Mouse (Mus musculus): Measurements from ENCODE around the gene Trmt2a. TPM values are rescaled to one million over a fixed set of nuclear protein-coding genes. Genes with fewer than 3 reads are reported as not detected.

Trmt2a gene
- polyA plus RNA-seq, 1 experiment from 2014 or later: 78.4 TPM

- Histone ChIP-seq H3K4me2 (ENCODE audit: low read depth, low read length) (peak overlapping the region; percentile 86), H3K9me3 (ENCODE audit: control insufficient read depth, low read length) (no peaks in the 10 kb centered on the region), H3K9ac (replicated peaks; ENCODE audit: low read depth, low read length) (peak overlapping the region; percentile 94), H3K4me3 (ENCODE audit: low read depth, low read length) (peak overlapping the region; percentile 84), H3K27ac (ENCODE audit: low read depth, low read length) (peak overlapping the region; percentile 91), H3K27me3 (ENCODE audit: control insufficient read depth, insufficient read depth, low read length) (no peaks in the 10 kb centered on the region), H3K4me1 (ENCODE audit: control insufficient read depth, insufficient read depth, low read length) (peaks cover 19% of the 10 kb centered on the region), H3K36me3 (ENCODE audit: control insufficient read depth, insufficient read depth, low read length) (peaks cover 23% of the 10 kb centered on the region)
- ATAC-seq (ENCODE audit: low read depth): peak; percentile 87
- WGBS: 5% methylated on average over 19 of the region's 19 CpGs
Measured at GRCm38 (mm10) chr16:18235389-18236065, 13.0 kb upstream of the Trmt2a start.

DNA sequence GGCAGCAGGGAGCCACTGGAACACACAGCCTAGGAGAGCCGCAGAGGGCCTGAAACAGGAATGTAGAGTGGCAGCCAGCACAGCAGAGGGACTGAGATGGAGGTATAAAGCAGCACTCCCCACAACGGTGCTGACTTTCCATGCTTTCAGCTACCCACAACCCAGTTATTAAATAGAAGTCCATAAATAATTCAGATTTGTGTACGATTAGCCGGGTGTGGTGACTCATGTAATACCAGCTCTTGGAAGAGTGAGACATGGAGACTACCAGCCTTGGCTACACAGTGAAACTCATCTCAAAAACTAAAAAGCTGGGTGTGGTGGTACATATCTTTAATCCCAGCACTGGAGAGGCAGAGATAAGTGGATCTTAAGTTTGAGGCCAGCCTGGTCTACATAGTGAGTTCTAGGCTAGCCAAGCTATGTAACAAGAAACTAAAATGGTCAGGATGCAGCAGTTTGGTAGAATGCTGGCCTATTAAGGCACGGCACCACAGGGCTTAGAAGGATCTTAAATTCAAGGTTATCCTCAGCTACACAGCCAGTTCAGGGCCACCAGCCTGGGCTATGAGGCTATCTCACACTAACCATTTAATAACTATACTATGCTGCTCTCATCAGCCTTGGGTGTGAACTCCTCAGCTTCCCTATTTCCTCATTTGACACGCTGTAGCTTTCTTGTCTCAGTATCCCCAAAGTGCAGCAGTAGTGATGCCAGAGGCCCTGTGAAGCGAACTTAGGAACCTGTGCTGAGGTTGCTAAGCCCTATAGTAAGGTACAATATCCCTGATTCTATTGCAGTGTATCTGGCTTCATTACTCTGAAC is 11.6 kb upstream of the Trmt2a start:
- no peak for ATAC-seq (ENCODE audit: low read depth)
- no peaks in the 10 kb centered on the region for H3K9me3 ChIP-seq (ENCODE audit: control insufficient read depth, low read length)
- H3K27ac ChIP-seq (ENCODE audit: low read depth, low read length): no peak overlapping the region
- no peak overlapping the region for H3K4me2 ChIP-seq (ENCODE audit: low read depth, low read length)
- H3K9ac ChIP-seq (replicated peaks; ENCODE audit: low read depth, low read length): no peak overlapping the region
- peaks cover 30% of the 10 kb centered on the region for H3K36me3 ChIP-seq (ENCODE audit: control insufficient read depth, insufficient read depth, low read length)
- no peaks in the 10 kb centered on the region for H3K27me3 ChIP-seq (ENCODE audit: control insufficient read depth, insufficient read depth, low read length)
- no peak overlapping the region for H3K4me3 ChIP-seq (ENCODE audit: low read depth, low read length)
- peaks cover 19% of the 10 kb centered on the region for H3K4me1 ChIP-seq (ENCODE audit: control insufficient read depth, insufficient read depth, low read length)
- 70% methylated on average over 7 of the region's 7 CpGs for WGBS

GRCm38 (mm10) chr16:18241581-18241980 is 6.9 kb upstream of the Trmt2a start:
- Histone ChIP-seq H3K27me3 (ENCODE audit: control insufficient read depth, insufficient read depth, low read length) (no peaks in the 10 kb centered on the region), H3K9ac (replicated peaks; ENCODE audit: low read depth, low read length) (no peak overlapping the region), H3K36me3 (ENCODE audit: control insufficient read depth, insufficient read depth, low read length) (peaks cover 59% of the 10 kb centered on the region), H3K4me3 (ENCODE audit: low read depth, low read length) (no peak overlapping the region), H3K27ac (ENCODE audit: low read depth, low read length) (no peak overlapping the region), H3K9me3 (ENCODE audit: control insufficient read depth, low read length) (no peaks in the 10 kb centered on the region), H3K4me1 (ENCODE audit: control insufficient read depth, insufficient read depth, low read length) (peaks cover 2% of the 10 kb centered on the region), H3K4me2 (ENCODE audit: low read depth, low read length) (no peak overlapping the region)
- no peak for ATAC-seq (ENCODE audit: low read depth)
- WGBS: 93% methylated on average over 10 of the region's 10 CpGs

DNA sequence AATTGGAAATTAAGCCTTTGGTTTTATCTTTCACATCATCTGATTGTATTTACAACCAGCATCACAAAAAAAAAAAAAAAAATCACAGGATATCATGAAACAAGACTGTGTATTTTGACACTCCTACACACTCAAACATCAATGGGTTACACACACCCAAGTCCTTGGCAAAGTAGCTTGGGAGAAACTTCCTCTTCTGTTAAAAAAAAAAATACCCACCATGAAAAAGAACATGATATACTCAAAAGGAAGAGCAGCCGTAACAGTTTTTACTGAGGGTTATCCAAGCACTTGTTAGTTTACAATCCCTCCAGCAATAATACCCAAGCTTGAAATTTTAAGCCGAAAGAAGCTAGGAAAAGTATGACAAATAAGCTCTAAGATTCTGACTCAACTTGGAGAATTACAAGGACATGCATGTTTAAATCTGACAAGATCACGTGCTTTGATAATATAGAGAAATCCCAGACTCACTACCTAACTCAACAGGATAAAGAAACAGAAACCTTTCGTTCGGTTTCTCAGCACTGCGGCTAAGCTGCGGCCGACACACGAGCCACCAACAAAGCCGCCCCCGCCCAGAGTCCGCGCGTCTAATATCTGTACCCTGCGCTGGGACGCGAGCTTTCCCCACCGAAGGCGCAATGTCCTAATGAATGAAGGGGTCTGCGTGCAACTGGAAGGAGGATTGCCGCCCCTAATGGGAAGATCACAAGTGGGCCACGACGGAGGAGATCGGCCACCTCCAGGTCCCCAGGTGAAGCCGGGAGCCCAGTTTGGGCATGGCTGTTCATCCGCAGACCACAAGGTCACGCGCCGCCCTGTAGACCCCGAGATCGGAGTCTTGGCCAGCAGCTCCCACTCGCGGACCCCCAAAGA is 719 bp upstream of the Trmt2a start:
- Histone ChIP-seq H3K9ac (replicated peaks; ENCODE audit: low read depth, low read length) (peak overlapping the region; percentile 89), H3K27me3 (ENCODE audit: control insufficient read depth, insufficient read depth, low read length) (no peaks in the 10 kb centered on the region), H3K4me1 (ENCODE audit: control insufficient read depth, insufficient read depth, low read length) (peaks cover 29% of the 10 kb centered on the region), H3K36me3 (ENCODE audit: control insufficient read depth, insufficient read depth, low read length) (peaks cover 30% of the 10 kb centered on the region), H3K4me3 (ENCODE audit: low read depth, low read length) (peak overlapping the region; percentile 89), H3K4me2 (ENCODE audit: low read depth, low read length) (peak overlapping the region; percentile 69), H3K27ac (ENCODE audit: low read depth, low read length) (peak overlapping the region; percentile 93), H3K9me3 (ENCODE audit: control insufficient read depth, low read length) (no peaks in the 10 kb centered on the region)
- WGBS: under 1% methylated on average over 32 of the region's 33 CpGs
- ATAC-seq (ENCODE audit: low read depth): no peak; the same call in 1 of the 2 replicates

DNA sequence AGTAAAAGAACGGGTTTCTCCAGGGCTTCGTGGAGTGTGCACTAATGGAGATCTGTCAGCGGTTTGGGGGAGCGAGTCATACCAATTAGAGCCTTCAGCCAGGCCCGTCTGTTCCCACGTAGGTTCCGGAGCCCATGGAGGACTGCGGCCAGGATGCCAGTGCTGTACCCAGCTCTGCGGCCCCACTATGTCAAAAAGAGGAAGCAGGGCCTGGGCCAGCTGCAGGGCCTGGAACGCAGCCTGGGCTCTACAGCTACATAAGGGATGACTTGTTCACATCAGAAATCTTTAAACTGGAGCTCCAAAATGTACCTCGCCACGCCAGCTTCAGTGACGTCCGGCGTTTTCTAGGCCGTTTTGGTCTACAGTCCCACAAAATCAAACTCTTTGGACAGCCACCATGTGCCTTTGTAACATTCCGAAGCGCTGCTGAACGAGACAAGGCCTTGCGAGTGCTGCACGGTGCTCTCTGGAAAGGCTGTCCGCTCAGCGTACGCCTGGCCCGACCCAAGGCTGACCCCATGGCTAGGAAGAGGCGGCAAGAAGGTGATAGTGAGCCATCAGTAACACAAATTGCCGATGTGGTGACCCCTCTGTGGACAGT is 987 bp downstream of the Trmt2a start:
- 9% methylated on average over 27 of the region's 27 CpGs for WGBS
- peak; percentile 33 for ATAC-seq (ENCODE audit: low read depth)
- peak overlapping the region; percentile 95 for H3K4me2 ChIP-seq (ENCODE audit: low read depth, low read length)
- H3K4me1 ChIP-seq (ENCODE audit: control insufficient read depth, insufficient read depth, low read length): peaks cover 29% of the 10 kb centered on the region
- H3K9me3 ChIP-seq (ENCODE audit: control insufficient read depth, low read length): no peaks in the 10 kb centered on the region
- H3K36me3 ChIP-seq (ENCODE audit: control insufficient read depth, insufficient read depth, low read length): peaks cover 36% of the 10 kb centered on the region
- H3K9ac ChIP-seq (replicated peaks; ENCODE audit: low read depth, low read length): peak overlapping the region; percentile 89
- H3K27ac ChIP-seq (ENCODE audit: low read depth, low read length): peak overlapping the region; percentile 93
- H3K27me3 ChIP-seq (ENCODE audit: control insufficient read depth, insufficient read depth, low read length): no peaks in the 10 kb centered on the region
- H3K4me3 ChIP-seq (ENCODE audit: low read depth, low read length): peak overlapping the region; percentile 89

DNA sequence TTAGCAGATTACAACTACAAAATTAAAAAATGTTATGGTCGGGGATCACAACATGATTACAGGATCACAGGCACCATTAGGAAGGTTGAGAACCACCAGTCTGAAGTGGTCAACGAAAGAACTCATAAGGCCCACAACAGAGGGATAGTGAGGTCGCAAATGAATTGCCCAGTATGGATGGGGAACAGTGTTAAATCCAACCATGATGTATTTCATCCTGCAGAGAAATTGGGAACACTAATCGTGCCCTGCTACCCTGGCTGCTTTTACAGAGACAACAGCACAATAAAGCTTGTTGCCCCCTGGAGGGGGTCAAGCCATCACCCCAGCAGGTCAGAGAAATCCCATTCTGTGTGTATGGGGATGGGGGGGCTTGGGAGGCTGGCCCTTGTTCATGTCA is 1.8 kb downstream of the Trmt2a start:
- WGBS: 55% methylated on average over 4 of the region's 4 CpGs
- no peak overlapping the region for H3K27ac ChIP-seq (ENCODE audit: low read depth, low read length)
- H3K4me1 ChIP-seq (ENCODE audit: control insufficient read depth, insufficient read depth, low read length): peaks cover 29% of the 10 kb centered on the region
- H3K4me2 ChIP-seq (ENCODE audit: low read depth, low read length): peak overlapping the region; percentile 95
- H3K4me3 ChIP-seq (ENCODE audit: low read depth, low read length): peak overlapping the region; percentile 89; the same call in 1 of the 2 replicates
- peaks cover 33% of the 10 kb centered on the region for H3K36me3 ChIP-seq (ENCODE audit: control insufficient read depth, insufficient read depth, low read length)
- 0 out of 2 replicates have a peak overlapping the region, but pooled peaks have one; percentile 89 for H3K9ac ChIP-seq (replicated peaks; ENCODE audit: low read depth, low read length)
- H3K9me3 ChIP-seq (ENCODE audit: control insufficient read depth, low read length): no peaks in the 10 kb centered on the region
- ATAC-seq (ENCODE audit: low read depth): no peak
- H3K27me3 ChIP-seq (ENCODE audit: control insufficient read depth, insufficient read depth, low read length): no peaks in the 10 kb centered on the region

DNA sequence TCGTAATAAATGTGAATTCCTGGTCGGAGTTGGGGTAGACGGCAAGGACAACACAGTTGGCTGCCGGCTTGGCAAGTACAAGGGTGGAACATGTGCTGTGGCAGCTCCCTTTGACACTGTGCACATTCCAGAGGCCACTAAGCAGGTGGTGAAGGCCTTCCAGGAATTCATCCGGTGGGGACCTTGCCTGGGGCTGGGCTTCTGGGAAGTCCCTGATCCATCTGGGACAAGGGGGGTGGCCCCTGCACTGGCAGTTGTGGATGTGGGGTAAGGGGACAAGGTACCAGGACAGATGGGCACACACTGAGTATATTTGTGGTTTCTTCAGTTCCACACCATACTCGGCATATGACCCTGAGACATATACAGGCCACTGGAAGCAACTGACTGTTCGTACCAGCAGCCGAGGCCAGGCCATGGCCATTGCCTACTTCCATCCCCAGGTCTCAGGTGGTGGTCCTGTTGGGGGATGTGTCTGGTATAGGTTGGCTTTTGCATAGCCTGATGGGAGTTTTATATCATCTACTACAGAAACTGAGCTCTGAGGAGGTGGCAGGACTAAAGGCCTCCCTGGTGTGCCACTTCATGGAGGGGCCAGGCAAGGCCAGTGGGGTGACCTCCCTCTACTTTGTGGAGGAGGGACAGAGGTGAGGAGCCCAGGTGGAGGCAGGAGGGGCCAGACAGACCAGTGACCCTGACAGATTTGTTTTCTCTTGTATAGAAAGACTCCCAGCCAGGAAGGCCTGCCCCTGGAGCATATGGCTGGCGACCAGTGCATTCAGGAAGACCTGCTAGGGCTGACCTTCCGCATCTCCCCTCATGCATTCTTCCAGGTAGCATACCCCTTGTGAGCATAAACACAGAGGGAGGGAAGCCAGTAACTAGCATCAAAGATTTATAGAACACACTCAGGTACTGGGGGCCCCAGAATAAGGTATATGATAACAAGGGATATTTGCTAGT is 2.6 kb downstream of the Trmt2a start:
- Histone ChIP-seq H3K4me1 (ENCODE audit: control insufficient read depth, insufficient read depth, low read length) (peaks cover 29% of the 10 kb centered on the region), H3K9me3 (ENCODE audit: control insufficient read depth, low read length) (no peaks in the 10 kb centered on the region), H3K4me2 (ENCODE audit: low read depth, low read length) (peak overlapping the region; percentile 95; the same call in 1 of the 2 replicates), H3K27ac (ENCODE audit: low read depth, low read length) (no peak overlapping the region; the same call in 1 of the 2 replicates), H3K36me3 (ENCODE audit: control insufficient read depth, insufficient read depth, low read length) (peaks cover 31% of the 10 kb centered on the region), H3K9ac (replicated peaks; ENCODE audit: low read depth, low read length) (peak overlapping the region; percentile 16; the same call in 1 of the 2 replicates), H3K4me3 (ENCODE audit: low read depth, low read length) (peak overlapping the region; percentile 89; the same call in 1 of the 2 replicates), H3K27me3 (ENCODE audit: control insufficient read depth, insufficient read depth, low read length) (no peaks in the 10 kb centered on the region)
- WGBS: 71% methylated on average over 10 of the region's 10 CpGs
- ATAC-seq (ENCODE audit: low read depth): no peak

All from neural tube, embryonic 14.5 days (tissue).